Mouse (Mus musculus): ENCODE data around the gene Rasa2. TPM values are rescaled to one million over a fixed set of nuclear protein-coding genes. Genes with fewer than 3 reads are reported as not detected.

Rasa2 gene
- total RNA-seq, 2 experiments from 2014 or later = 5.5 to 6.0 TPM

GRCm38 (mm10) chr9:96603416-96603815 is 28.0 kb downstream of the Rasa2 start:
- no peak for DNase-seq (ENCODE audit: low spot score)
- intact Hi-C loops (cut with DNase I) = no loop called here

DNA sequence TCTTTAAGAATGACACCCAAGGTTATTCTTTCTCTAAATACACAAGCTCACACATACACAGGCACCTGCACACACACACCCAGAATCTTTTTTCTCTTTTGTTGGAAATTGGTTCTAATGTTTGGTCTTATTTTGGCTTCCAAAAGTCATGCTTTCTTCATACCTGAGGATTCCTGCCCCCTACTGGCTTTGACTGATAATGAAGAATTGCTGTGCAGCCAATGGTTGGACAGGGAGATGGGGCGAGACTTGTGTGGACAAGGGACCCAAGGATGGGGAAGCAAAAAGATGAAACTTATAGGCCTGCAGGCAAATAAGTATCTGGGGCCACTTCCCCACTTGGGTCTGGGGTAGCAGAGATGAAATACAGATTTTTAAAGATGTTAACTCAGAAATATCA is 33.5 kb downstream of the Rasa2 start:
- no peak for DNase-seq (ENCODE audit: low spot score)
- intact Hi-C loops (cut with DNase I) = no loop called here

- no peak for DNase-seq (ENCODE audit: low spot score)
- intact Hi-C loops (cut with DNase I) = no loop called here
Observed at GRCm38 (mm10) chr9:96592670-96593600, 38.5 kb downstream of the Rasa2 start.

- intact Hi-C loops (cut with DNase I) = no loop called here
Observed at GRCm38 (mm10) chr9:96589346-96589745, 42.1 kb downstream of the Rasa2 start.

GRCm38 (mm10) chr9:96583496-96583895 is 47.9 kb downstream of the Rasa2 start:
- no peak for DNase-seq (ENCODE audit: low spot score)
- intact Hi-C loops (cut with DNase I) = no loop called here

More at GRCm38 (mm10) chr9:96589346-96589745, 42.1 kb downstream of the Rasa2 start:
- DNase-seq (ENCODE audit: low spot score) = no peak

DNA sequence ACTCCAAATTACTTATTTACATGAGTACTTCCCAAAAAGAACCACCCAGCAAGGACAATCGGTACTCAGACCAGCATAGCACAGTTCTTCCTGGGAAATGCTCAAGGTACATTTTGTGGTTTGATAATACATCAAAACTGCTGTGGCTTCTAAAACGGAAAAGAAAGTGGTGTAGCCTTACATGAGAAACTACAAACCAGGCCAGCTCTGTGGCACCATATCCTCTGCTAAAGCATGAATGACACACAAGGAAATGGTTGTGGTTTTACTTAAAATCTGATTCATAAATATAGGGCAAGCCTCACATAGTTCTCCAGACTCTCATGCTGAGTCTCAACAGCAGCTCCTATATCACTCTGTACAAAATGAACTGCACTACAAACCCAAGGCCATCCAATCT is 48.3 kb downstream of the Rasa2 start:
- DNase-seq (ENCODE audit: low spot score) = no peak
- intact Hi-C loops (cut with DNase I) = no loop called here

GRCm38 (mm10) chr9:96578190-96578589 is 53.2 kb downstream of the Rasa2 start:
- intact Hi-C loops (cut with DNase I) = no loop called here
- no peak for DNase-seq (ENCODE audit: low spot score)

- DNase-seq (ENCODE audit: low spot score) = no peak
- intact Hi-C loops (cut with DNase I) = no loop called here
Observed at GRCm38 (mm10) chr9:96577674-96578073, 53.7 kb downstream of the Rasa2 start.

DNA sequence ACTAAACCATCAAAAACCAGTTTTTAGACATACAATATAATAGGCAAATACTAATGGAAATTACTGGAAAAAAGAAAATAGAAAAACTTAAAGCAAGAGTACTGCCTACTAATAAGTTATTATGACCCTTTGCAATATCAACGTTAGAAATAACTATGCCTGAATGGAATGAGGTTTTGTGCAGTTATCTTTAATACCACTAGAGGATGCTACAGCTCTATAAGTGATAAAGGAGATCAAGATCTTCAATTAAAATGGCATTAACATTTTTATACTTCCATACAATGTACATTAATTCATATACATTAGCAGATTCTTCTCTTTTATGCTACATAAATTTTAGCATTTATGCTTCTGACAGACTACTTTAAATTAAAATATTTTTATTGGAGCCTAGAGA is 58.2 kb downstream of the Rasa2 start:
- DNase-seq (ENCODE audit: low spot score) = no peak
- intact Hi-C loops (cut with DNase I) = loop anchor here (1.0 to 2.0 kb wide), 3 partner anchors 80 to 246 kb away; no protein-coding TSS in a partner anchor

- intact Hi-C loops (cut with DNase I) = loop anchor here (1.0 to 2.0 kb wide), 3 partner anchors 80 to 246 kb away; no protein-coding TSS in a partner anchor
Observed at GRCm38 (mm10) chr9:96572754-96573153, 58.7 kb downstream of the Rasa2 start.

GRCm38 (mm10) chr9:96566470-96566996 is 64.9 kb downstream of the Rasa2 start:
- no peak for DNase-seq (ENCODE audit: low spot score)
- intact Hi-C loops (cut with DNase I) = no loop called here

More at GRCm38 (mm10) chr9:96572754-96573153, 58.7 kb downstream of the Rasa2 start:
- DNase-seq (ENCODE audit: low spot score) = no peak

DNA sequence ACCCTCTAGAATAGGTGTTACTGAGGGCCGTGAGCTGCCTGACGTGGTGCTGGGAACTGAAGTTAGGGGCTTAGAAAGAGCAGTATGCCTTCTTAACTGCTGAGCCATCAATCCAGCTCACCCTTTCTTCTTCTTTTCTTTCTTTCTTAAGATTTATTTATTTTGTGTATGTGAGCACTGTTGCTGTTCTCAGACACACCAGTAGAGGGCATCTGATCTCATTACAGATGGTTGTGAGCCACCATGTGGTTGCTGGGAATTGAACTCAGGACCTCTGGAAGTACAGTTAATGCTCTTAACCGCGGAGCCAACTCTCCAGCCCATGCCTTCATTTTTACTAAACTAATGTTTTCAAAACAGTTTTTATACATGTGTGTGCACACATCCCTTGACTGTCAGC is 67.9 kb downstream of the Rasa2 start:
- no peak for DNase-seq (ENCODE audit: low spot score)
- intact Hi-C loops (cut with DNase I) = no loop called here

- no peak for DNase-seq (ENCODE audit: low spot score)
- intact Hi-C loops (cut with DNase I) = no loop called here
Observed at GRCm38 (mm10) chr9:96559148-96559547, 72.3 kb downstream of the Rasa2 start.

DNA sequence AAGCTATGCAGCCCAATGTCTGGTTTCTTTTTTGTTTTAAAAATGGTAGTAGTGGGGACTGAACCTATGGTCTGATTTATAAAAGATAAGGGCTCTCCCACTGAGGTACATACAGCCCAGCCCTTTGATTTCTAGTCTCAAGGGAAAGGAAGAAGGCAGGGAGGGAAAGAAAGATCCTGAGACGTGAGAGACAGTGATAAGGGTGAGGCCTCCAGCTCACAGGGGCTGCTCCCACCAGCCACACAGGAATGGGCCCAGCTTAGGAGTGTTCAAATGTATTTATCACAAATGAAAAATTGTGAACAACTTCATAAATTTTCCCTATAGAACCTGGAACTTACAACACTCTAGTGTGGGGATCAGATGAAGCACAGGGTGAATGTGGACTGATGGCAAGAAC is 72.8 kb downstream of the Rasa2 start:
- no peak for DNase-seq (ENCODE audit: low spot score)
- intact Hi-C loops (cut with DNase I) = no loop called here

DNA sequence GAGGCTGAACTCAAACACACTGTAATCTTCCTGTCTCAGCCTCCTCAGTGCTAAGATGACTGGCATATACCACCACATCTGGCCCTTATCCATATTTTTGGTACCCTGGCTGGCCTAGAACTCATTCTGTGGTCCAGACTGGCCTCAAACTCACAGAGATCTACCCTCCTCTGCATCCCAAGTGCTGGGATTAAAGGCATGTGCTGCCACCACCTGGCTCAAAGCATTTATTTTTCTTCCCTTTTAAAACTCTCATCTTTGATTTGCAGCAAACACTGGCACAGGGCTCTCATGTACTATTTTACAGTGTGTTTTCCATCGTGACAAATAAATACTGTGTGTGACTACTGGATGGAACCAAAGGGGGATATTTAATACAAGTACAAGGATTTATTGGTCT is 77.3 kb downstream of the Rasa2 start:
- intact Hi-C loops (cut with DNase I) = no loop called here
- no peak for DNase-seq (ENCODE audit: low spot score)

DNA sequence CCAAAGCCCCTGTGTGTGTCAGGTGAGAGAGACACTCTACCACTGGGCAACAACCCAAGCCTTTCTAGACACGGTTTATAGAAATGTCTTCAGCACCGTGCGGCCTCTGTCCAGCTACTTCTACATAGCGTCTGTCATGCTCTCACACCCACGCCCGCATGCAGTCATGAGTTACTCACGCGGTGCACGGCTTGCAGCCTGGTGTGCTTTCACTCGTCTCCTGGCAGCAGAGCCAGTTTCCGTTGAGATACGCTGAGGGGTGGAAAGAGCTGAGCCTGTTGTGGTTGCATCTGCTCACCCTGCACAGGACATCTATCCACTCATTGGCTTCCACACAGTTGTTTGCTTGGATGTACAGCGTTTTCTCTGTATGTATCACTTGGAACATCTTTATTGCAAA is 86.0 kb downstream of the Rasa2 start:
- intact Hi-C loops (cut with DNase I) = no loop called here
- DNase-seq (ENCODE audit: low spot score) = no peak

DNA sequence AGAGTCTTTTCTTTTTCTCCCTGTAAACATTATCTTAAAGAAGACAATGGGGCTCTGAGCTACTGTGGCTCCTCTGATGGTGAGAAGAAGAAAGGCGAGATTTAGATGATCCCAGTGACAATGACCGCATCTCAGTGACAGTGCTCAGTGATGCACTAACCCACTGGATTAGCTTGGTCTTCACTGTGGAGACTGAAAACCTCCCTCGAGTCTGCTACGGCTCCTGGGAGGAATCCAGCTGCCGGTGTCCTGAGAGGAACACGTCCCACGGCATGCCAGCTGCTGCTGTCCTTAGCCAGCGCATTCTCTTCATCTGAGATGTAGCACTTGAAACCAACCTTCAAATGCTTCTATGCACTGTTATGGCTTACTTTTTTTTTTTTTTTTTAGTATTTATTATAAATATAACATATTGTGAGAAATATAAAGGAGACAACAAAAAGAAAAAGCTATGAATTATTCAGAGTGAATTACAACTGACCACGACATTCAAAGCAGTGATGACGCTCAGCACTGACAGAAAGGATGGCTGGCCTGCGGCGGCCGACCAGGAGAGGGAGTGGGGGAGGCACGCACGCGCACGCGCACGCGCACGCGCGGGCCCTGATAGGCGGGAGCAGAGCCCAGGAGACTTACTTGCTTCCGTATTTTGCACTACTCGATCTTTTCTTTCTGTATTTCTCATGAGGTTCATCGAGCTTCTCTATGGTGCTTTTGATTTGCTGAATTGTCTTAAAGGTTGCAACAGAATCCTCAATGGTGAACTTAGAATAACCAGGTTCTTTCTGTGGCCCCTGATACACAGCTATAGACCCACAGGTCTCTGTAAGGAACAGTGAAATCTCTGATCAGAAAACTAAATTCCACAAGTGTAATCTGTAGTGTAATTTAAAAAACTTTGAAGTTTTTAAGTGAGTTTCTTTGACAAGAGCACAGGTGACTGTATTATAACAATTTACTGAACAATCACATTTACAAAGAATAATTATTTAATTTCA is 87.5 kb downstream of the Rasa2 start:
- intact Hi-C loops (cut with DNase I) = loop anchor here (1.0 kb wide), 1 partner anchor 24 kb away; no protein-coding TSS in a partner anchor
- DNase-seq (ENCODE audit: low spot score) = peak; percentile 14

GRCm38 (mm10) chr9:96538916-96539315 is 92.5 kb downstream of the Rasa2 start:
- DNase-seq (ENCODE audit: low spot score) = no peak
- intact Hi-C loops (cut with DNase I) = no loop called here

DNA sequence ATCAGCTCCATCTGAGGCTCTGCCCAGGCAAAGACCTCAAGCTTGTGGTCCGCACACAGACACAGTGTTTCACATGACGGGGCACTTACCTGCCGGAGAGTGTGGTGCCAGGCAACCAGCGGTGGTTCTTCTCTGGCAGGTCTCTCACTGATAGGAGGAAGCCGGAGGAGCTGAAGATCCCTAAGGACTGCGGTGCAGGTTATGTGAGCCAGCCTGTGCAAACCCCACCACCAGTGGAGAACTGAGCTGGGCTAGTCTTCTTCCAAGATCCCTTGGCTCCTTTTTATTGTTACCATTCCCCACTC is 93.8 kb downstream of the Rasa2 start:
- DNase-seq (ENCODE audit: low spot score) = no peak
- intact Hi-C loops (cut with DNase I) = no loop called here

GRCm38 (mm10) chr9:96536895-96537614 is 94.4 kb downstream of the Rasa2 start:
- peak; percentile 14 for DNase-seq (ENCODE audit: low spot score)
- intact Hi-C loops (cut with DNase I) = no loop called here
